Comparison of ENCODE assay signal across 8 mouse cellular contexts in genomic region chr3:129969031-129969430, GRCm38 (mm10). TPM values are rescaled to one million over a fixed set of nuclear protein-coding genes. Genes with fewer than 3 reads are reported as not detected.
A peak's percentile ranks its signal among the peaks of the same experiment; 100 is the strongest.
DNase-seq lines count a peak whose midpoint lies in the region; ATAC-seq lines count a peak whose summit lies in the region.

No protein-coding gene starts in this region.

- no peaks in the 10 kb centered on the region for H3K9me3 ChIP-seq in forebrain, embryonic 15.5 days
- no peaks in the 10 kb centered on the region for H3K9me3 ChIP-seq in liver, embryonic 16.5 days (replicated peaks; ENCODE audit: control insufficient read depth, low read length)

- H3K36me3 ChIP-seq in forebrain, embryonic 15.5 days: no peaks in the 10 kb centered on the region
- no peaks in the 10 kb centered on the region for H3K36me3 ChIP-seq in liver, embryonic 16.5 days (ENCODE audit: control insufficient read depth, insufficient read depth)

- WGBS in forebrain, embryonic 15.5 days: 32% methylated on average over 10 of the region's 10 CpGs
- 31% methylated on average over 10 of the region's 10 CpGs for WGBS in liver, embryonic 16.5 days (ENCODE audit: insufficient replicate concordance)

- H3K4me3 ChIP-seq in forebrain, embryonic 15.5 days: peak overlapping the region; percentile 61
- peak overlapping the region; percentile 67 for H3K4me3 ChIP-seq in liver, embryonic 16.5 days (ENCODE audit: low read depth, low read length)

- peaks cover 25% of the 10 kb centered on the region for H3K4me1 ChIP-seq in forebrain, embryonic 15.5 days
- H3K4me1 ChIP-seq in liver, embryonic 16.5 days (ENCODE audit: control insufficient read depth, low read depth, low read length): peaks cover 12% of the 10 kb centered on the region

- no peaks in the 10 kb centered on the region for H3K27me3 ChIP-seq in forebrain, embryonic 15.5 days
- H3K27me3 ChIP-seq in liver, embryonic 16.5 days (ENCODE audit: control insufficient read depth, insufficient read depth, low read depth, low read length): peaks cover 16% of the 10 kb centered on the region

- no peak for DNase-seq in frontal cortex, adult 2 months (ENCODE audit: extremely low spot score in 1 of 2, low spot score in 1 of 2)
- DNase-seq in A20 (ENCODE audit: low read depth, low spot score): peak; percentile 35
- DNase-seq in urinary bladder, postnatal 10 days (ENCODE audit: low spot score): no peak
- DNase-seq in left cerebral cortex, adult 9 months (ENCODE audit: low spot score in 2 of 2): no peak

- peak overlapping the region; percentile 59 for H3K9ac ChIP-seq in forebrain, embryonic 15.5 days (replicated peaks)
- peak overlapping the region; percentile 65 for H3K9ac ChIP-seq in liver, embryonic 16.5 days (ENCODE audit: low read depth, low read length)

- ATAC-seq in frontal cortex, adult (ENCODE audit: low TSS enrichment): 0 out of 2 replicates have a peak, but pooled peaks have one; percentile 27
- ATAC-seq in forebrain, embryonic 15.5 days (replicated peaks): no peak
- ATAC-seq in liver, embryonic 16.5 days (ENCODE audit: low read depth): no peak
- no peak for ATAC-seq in CD4-positive, CD25-positive, alpha-beta regulatory T cell, adult 4 months

- H3K27ac ChIP-seq in forebrain, embryonic 15.5 days (replicated peaks): no peak overlapping the region
- peak overlapping the region; percentile 41; the same call in 1 of the 2 replicates for H3K27ac ChIP-seq in liver, embryonic 16.5 days (ENCODE audit: low read length)

- H3K4me2 ChIP-seq in forebrain, embryonic 15.5 days (replicated peaks): peak overlapping the region; percentile 100
- H3K4me2 ChIP-seq in liver, embryonic 16.5 days (ENCODE audit: low read depth, low read length): peak overlapping the region; percentile 82

RNA-seq across cellular contexts. Expression of gene Mcub, which starts 1.0 kb away (rescaled TPM):
- 8.5 and 9.3 TPM in 2 replicates for polyA plus RNA-seq in frontal cortex, adult 2 months (2012; rRNA removed)
- 6.0 and 7.6 TPM in 2 replicates for polyA plus RNA-seq in forebrain, embryonic 15.5 days (2015; fragmentation: Nextera tagmentation; extraction: Ambion mirVana)
- 14.9 and 15.4 TPM in 2 replicates for polyA plus RNA-seq in liver, embryonic 16.5 days (2015; fragmentation: Nextera tagmentation; extraction: Ambion mirVana)
- polyA plus RNA-seq in CD4-positive, CD25-positive, alpha-beta regulatory T cell, adult 4 months (2017; shearing (Covaris generic)): 10 to 100 TPM; 23.8 to 24.6 TPM
